Mouse (Mus musculus) T-cell, adult 2 months (primary cell): ENCODE data around the gene Eif2b2.

Experiments used
- DNase-seq: peaks from one replicate; pipeline ENCODE4 v3.0.0; 2022; ENCODE audit warnings: low spot score

Eif2b2 gene

GRCm38 (mm10) chr12:85219236-85219904 is at the start of gene Eif2b2:
TSS of gene Eif2b2 (plus strand) at chr12:85219481.
- peak; percentile 93 for DNase-seq

GRCm38 (mm10) chr12:85169877-85170276 is 49.4 kb upstream of the Eif2b2 start:
- no peak for DNase-seq

- DNase-seq, result no peak
Observed at GRCm38 (mm10) chr12:85170284-85170947, 48.9 kb upstream of the Eif2b2 start.

- DNase-seq, result no peak
Observed at GRCm38 (mm10) chr12:85170948-85171307, 48.4 kb upstream of the Eif2b2 start.

GRCm38 (mm10) chr12:85174016-85174415 is 45.3 kb upstream of the Eif2b2 start:
- no peak for DNase-seq

GRCm38 (mm10) chr12:85175087-85175675 is 44.1 kb upstream of the Eif2b2 start:
- no peak for DNase-seq

- DNase-seq, result no peak
Observed at GRCm38 (mm10) chr12:85175926-85176845, 43.1 kb upstream of the Eif2b2 start.

- DNase-seq, result peak; percentile 46
Observed at GRCm38 (mm10) chr12:85176846-85177523, 42.3 kb upstream of the Eif2b2 start.

GRCm38 (mm10) chr12:85177740-85178239 is 41.5 kb upstream of the Eif2b2 start, which contains the start of gene Pgf:
TSS of gene Pgf (minus strand) at chr12:85177790.
- no peak for DNase-seq

- no peak for DNase-seq
Observed at GRCm38 (mm10) chr12:85178294-85178693, 41.0 kb upstream of the Eif2b2 start.

- DNase-seq, result no peak
Observed at GRCm38 (mm10) chr12:85181475-85182344, 37.6 kb upstream of the Eif2b2 start.

GRCm38 (mm10) chr12:85182345-85182643 is 37.0 kb upstream of the Eif2b2 start:
- no peak for DNase-seq

- no peak for DNase-seq
Observed at GRCm38 (mm10) chr12:85182898-85183297, 36.4 kb upstream of the Eif2b2 start.

- no peak for DNase-seq
Observed at GRCm38 (mm10) chr12:85184118-85184517, 35.2 kb upstream of the Eif2b2 start.

- no peak for DNase-seq
Observed at GRCm38 (mm10) chr12:85185810-85186209, 33.5 kb upstream of the Eif2b2 start.

GRCm38 (mm10) chr12:85186361-85186760 is 32.9 kb upstream of the Eif2b2 start:
- DNase-seq, result no peak

- DNase-seq, result no peak
Observed at GRCm38 (mm10) chr12:85190290-85190689, 29.0 kb upstream of the Eif2b2 start.

GRCm38 (mm10) chr12:85192461-85193108 is 26.7 kb upstream of the Eif2b2 start:
- peak; percentile 23 for DNase-seq

GRCm38 (mm10) chr12:85193146-85193545 is 26.1 kb upstream of the Eif2b2 start:
- DNase-seq, result no peak
